Comparison of ENCODE assay signal across 9 mouse cellular contexts in the genomic region with DNA sequence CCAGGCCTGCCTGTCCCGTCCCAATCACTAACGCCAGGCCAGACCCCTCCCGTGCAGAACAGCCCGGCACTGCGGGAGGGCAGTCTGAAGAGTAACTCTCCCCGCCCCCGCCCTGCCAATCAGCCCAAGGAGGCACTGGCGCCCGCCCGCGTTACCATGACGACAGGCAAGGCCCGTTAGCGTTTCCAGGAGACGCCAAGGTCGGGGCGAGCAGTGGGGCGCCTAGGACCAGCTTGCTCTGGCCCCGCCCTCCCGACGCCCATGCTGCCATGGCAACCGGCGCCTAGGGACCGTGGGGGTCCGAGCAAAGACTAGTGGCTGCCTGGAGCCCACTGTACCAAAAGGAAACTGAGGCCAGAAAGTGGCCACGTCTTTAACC. TPM values are rescaled to one million over a fixed set of nuclear protein-coding genes. Genes with fewer than 3 reads are reported as not detected.
DNase-seq lines count a peak whose midpoint lies in the region; ATAC-seq lines count a peak whose summit lies in the region.
"Had no signal": no experiment of that assay in that cellular context is flagged by ENCODE, and none has a peak within 500 bp of the region (broad histone marks: within the 10 kb centered on the region; RNA-seq: fewer than 3 reads in every experiment).

No protein-coding gene starts in this region.

- peak; percentile 91 for ATAC-seq in megakaryocyte, adult 5-6 weeks (ENCODE audit: poor library complexity, severe bottlenecking)

- intact Hi-C loops in heart, postnatal 25 days (cut with DNase I), result no loop called here
- intact Hi-C loops in left cerebral cortex, postnatal 14 days (cut with DNase I), result no loop called here

- peak; percentile 98 for DNase-seq in heart, adult 11 months
- no peak for DNase-seq in heart, postnatal 25 days (ENCODE audit: low spot score)
- DNase-seq in cerebellum, postnatal 14 days, result peak; percentile 93 to 98
- DNase-seq in frontal cortex, postnatal 10 days (ENCODE audit: low spot score in 2 of 2), result peak; percentile 83 to 86
- peak; percentile 91 for DNase-seq in induced T-regulatory cell, adult 2 months (ENCODE audit: low read depth)
- DNase-seq in left cerebral cortex, postnatal 14 days (ENCODE audit: low spot score in 2 of 2), result peak; percentile 88 to 91
- DNase-seq in right cerebral cortex, postnatal 25 days, result peak; percentile 79

RNA-seq across cellular contexts. Expression of gene Isyna1, which starts 7.1 kb away (rescaled TPM):
- total RNA-seq in heart, postnatal 25 days (2021), result 10 to 100 TPM; 21.5 to 25.1 TPM
- total RNA-seq in left cerebral cortex, postnatal 14 days (2021), result 10 to 100 TPM; 47.5 to 51.0 TPM
- 11.8 and 11.9 TPM in 2 replicates for total RNA-seq in megakaryocyte, adult 5-6 weeks (2015)
- total RNA-seq in megakaryocyte, adult 5-6 weeks (2017), result 13.9 and 15.7 TPM in 2 replicates

RNA-seq across cellular contexts. Expression of gene Ssbp4, which starts 7.4 kb away (rescaled TPM):
- total RNA-seq in heart, postnatal 25 days (2021), result 10 to 100 TPM; 37.0 to 37.7 TPM
- 100 to 1,000 TPM; 270 to 302 TPM for total RNA-seq in left cerebral cortex, postnatal 14 days (2021)
- 35.7 and 38.2 TPM in 2 replicates for total RNA-seq in megakaryocyte, adult 5-6 weeks (2015)
- total RNA-seq in megakaryocyte, adult 5-6 weeks (2017), result 61.3 and 76.1 TPM in 2 replicates

RNA-seq across cellular contexts. Expression of gene Lrrc25, which starts 14.7 kb away (rescaled TPM):
- 1 to 10 TPM; 1.4 to 1.5 TPM for total RNA-seq in heart, postnatal 25 days (2021)
- total RNA-seq in left cerebral cortex, postnatal 14 days (2021), result under 1 TPM; 0.90 to 0.97 TPM
- total RNA-seq in megakaryocyte, adult 5-6 weeks (2015), result 62.2 and 64.6 TPM in 2 replicates
- 29.3 and 33.8 TPM in 2 replicates for total RNA-seq in megakaryocyte, adult 5-6 weeks (2017)

RNA-seq across cellular contexts. Expression of gene Gdf15, which starts 31.0 kb away (rescaled TPM):
- under 1 TPM; 0.56 to 0.73 TPM for total RNA-seq in heart, postnatal 25 days (2021)
- total RNA-seq in left cerebral cortex, postnatal 14 days (2021), result not detected
- not detected in 2 replicates for total RNA-seq in megakaryocyte, adult 5-6 weeks (2015)
- not detected in 2 replicates for total RNA-seq in megakaryocyte, adult 5-6 weeks (2017)
- total RNA-seq: left cerebral cortex, adult 8-10 months had no signal

RNA-seq across cellular contexts. Expression of gene Pgpep1, which starts 58.9 kb away (rescaled TPM):
- 10 to 100 TPM; 46.8 to 47.5 TPM for total RNA-seq in heart, postnatal 25 days (2021)
- 10 to 100 TPM; 14.8 to 19.0 TPM for total RNA-seq in left cerebral cortex, postnatal 14 days (2021)
- total RNA-seq in megakaryocyte, adult 5-6 weeks (2015), result 5.7 and 6.8 TPM in 2 replicates
- total RNA-seq in megakaryocyte, adult 5-6 weeks (2017), result 1.5 and 4.0 TPM in 2 replicates

Comparison
In these comparisons a context has a peak if more than half of its experiments do, and no peak if none do; other contexts are left out.
1. RNA of gene Lrrc25, which starts 14.7 kb away (total RNA-seq): 29.3 to 64.6 TPM in megakaryocyte, adult 5-6 weeks; 1.4 to 1.5 TPM in heart, postnatal 25 days and 0.90 to 0.97 TPM in left cerebral cortex, postnatal 14 days; every median in the first group is over 10 times any median in the second.